Mouse (Mus musculus) right cerebral cortex, postnatal 4 days (tissue): ENCODE measurements at regions not wholly inside any gene's neighbourhood (a gene's known extent, or its start where the extent isn't known, plus 50 kb on each side); places are given as distances from the start of the nearest gene placed in this dataset.

ENCODE experiments used
- DNase-seq: peaks from one replicate; pipeline ENCODE4 v3.0.0-alpha.2; 2022

- DNase-seq = no peak
Measured at GRCm38 (mm10) chr15:39998063-39998462, 136.1 kb upstream of the 9330182O14Rik start.

GRCm38 (mm10) chr15:40000022-40000421 is 134.1 kb upstream of the 9330182O14Rik start:
- DNase-seq = no peak

- no peak for DNase-seq
Measured at GRCm38 (mm10) chr15:40005096-40005495, 129.1 kb upstream of the 9330182O14Rik start.

GRCm38 (mm10) chr15:40007844-40008243 is 126.3 kb upstream of the 9330182O14Rik start:
- no peak for DNase-seq

GRCm38 (mm10) chr15:40013833-40014232 is 120.3 kb upstream of the 9330182O14Rik start:
- DNase-seq = no peak

- no peak for DNase-seq
Measured at GRCm38 (mm10) chr15:40017019-40017418, 117.1 kb upstream of the 9330182O14Rik start.

- DNase-seq = no peak
Measured at GRCm38 (mm10) chr15:40017597-40017996, 116.6 kb upstream of the 9330182O14Rik start.

- DNase-seq = no peak
Measured at GRCm38 (mm10) chr15:40018047-40018791, 115.9 kb upstream of the 9330182O14Rik start.

- no peak for DNase-seq
Measured at GRCm38 (mm10) chr15:40018792-40019151, 115.4 kb upstream of the 9330182O14Rik start.

GRCm38 (mm10) chr15:40019226-40019625 is 114.9 kb upstream of the 9330182O14Rik start:
- no peak for DNase-seq

GRCm38 (mm10) chr15:40020097-40020496 is 114.1 kb upstream of the 9330182O14Rik start:
- DNase-seq = no peak

GRCm38 (mm10) chr15:40020646-40021045 is 113.5 kb upstream of the 9330182O14Rik start:
- no peak for DNase-seq

- no peak for DNase-seq
Measured at GRCm38 (mm10) chr15:40023195-40023594, 111.0 kb upstream of the 9330182O14Rik start.

GRCm38 (mm10) chr15:40032088-40032487 is 102.1 kb upstream of the 9330182O14Rik start:
- no peak for DNase-seq

GRCm38 (mm10) chr15:40036181-40036580 is 98.0 kb upstream of the 9330182O14Rik start:
- DNase-seq = no peak

- no peak for DNase-seq
Measured at GRCm38 (mm10) chr15:40037266-40037665, 96.9 kb upstream of the 9330182O14Rik start.

- DNase-seq = no peak
Measured at GRCm38 (mm10) chr15:40046219-40046618, 87.9 kb upstream of the 9330182O14Rik start.

GRCm38 (mm10) chr15:40047100-40047499 is 87.1 kb upstream of the 9330182O14Rik start:
- no peak for DNase-seq

- DNase-seq = no peak
Measured at GRCm38 (mm10) chr15:40068051-40068450, 66.1 kb upstream of the 9330182O14Rik start.

- DNase-seq = peak; percentile 6
Measured at GRCm38 (mm10) chr15:40075334-40075893, 58.8 kb upstream of the 9330182O14Rik start.

- no peak for DNase-seq
Measured at GRCm38 (mm10) chr15:40079872-40080271, 54.3 kb upstream of the 9330182O14Rik start.
